Mouse (Mus musculus): ENCODE results near the gene Kmt5b.

Gene Kmt5b

DNA sequence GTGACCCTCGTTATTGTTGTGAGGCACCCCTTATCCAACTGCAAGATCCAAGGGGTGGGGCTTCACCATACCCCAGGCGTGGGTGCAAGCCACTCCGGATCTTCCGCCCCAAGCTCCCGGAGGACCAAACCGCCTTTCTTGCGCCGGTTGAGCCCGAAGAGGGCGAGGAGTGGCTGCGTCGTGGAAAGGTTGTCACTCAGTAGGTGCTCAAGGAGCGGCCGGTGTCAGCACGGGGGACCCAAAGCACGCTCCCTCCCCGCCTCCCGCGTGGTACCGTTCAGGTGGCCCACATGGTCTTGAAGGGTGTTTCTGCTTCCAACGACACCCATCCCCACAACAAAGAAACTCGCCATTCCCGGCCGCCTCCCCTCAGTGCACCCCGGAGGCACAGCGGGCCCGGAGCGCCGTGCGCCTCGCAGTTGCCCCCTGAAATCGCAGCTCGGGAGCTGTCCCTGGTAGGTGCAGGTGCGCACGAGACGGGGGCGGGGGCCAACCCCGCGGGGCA, at the start of gene Kmt5b:
Gene Kmt5b, plus strand, starts transcription at position 146 of the 505 bp plus-strand sequence.
- ATAC-seq (ENCODE audit: insufficient number of reproducible peaks, low FRiP score, low TSS enrichment): peak; percentile 23; the same call in 1 of the 2 replicates

DNA sequence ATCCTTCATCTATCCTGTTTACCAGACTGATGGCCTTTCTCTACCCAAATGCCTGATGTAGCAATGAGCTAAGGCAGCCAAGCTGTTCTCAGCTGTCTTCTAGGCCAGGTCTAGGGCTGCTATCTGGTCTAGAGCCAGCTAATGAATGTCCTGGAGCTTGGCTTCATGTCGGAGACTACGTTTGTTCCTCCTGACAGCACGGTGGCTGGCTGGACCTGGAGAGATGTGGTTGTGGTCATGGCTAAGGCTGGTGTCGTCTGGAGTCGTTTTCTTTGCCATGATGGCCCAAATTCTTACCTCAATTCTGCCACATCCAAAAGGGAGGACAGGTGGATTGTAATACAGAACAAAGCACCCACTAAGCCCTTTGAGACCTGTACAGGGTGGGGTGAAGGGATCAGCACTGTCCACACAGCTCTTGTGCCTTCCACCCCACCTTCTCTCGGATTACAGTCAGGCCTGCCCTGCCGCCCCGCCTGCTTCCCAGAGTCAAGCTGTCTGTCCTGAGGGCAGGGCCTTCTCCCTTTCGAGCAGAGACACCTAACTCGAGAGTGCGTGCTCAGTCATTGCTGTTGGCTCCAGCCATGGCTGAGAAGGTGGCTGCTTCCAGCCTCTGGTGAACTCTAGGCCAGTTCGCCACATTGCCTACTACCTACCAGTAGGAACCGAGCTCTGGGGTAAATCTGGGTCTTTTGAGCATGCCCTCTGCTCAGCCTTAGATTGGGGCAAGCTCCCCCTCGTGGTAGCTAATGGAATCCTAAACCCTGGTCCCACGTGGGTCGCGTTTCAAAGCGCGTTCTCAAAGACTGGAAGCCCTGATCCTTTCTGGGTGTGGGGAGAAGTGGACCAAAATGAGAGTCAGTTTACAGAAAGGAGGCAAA, 48.5 kb upstream of the Kmt5b start:
- peak; percentile 51; the same call in 1 of the 2 replicates for ATAC-seq (ENCODE audit: insufficient number of reproducible peaks, low FRiP score, low TSS enrichment)

DNA sequence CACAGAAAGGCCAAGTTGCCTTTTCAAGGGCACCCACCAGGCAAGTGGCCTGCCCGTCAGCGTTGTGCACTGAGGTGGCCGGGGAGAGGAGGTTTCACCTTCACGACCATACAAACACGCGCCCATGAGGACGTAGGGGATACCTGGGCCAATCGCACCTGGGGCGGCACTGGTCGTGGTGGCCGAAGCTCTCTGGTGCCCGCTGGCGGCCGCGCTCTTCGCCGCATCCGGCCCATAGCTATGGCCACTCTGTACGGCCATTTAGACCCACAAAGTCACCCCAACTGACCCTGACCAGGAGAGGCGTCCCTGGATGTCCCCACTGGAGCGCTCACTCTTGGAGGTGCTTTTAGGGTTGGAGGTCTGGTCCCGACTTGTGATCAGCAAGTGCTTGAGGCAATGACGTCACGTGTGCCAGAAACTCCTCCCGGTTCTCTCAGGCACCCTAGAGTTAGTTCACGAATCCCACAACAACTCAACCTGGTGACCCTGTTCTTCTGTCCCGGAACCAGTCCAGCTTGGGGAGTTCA, 47.8 kb upstream of the Kmt5b start:
- ATAC-seq (ENCODE audit: insufficient number of reproducible peaks, low FRiP score, low TSS enrichment): peak; percentile 60; the same call in 1 of the 2 replicates

DNA sequence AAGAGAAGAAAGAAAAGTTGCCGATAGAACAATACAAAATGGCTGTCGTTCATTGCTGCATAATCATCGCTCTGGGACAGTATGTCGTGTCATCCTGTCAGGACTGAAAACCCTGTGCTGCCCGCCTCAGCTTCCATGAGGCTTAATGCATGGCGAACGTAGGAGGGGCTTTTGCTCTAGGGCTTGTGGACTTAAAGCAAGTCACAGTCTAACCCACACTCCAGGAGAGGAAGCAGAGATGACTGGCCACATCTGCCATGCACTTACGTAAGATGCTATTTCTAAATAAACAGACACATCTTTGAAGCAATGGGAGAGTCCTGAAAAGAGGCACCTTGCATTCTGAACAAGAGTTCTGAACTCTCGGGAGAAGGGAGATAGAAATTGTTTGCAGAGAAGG, 44.1 kb upstream of the Kmt5b start:
- ATAC-seq (ENCODE audit: insufficient number of reproducible peaks, low FRiP score, low TSS enrichment): no peak

DNA sequence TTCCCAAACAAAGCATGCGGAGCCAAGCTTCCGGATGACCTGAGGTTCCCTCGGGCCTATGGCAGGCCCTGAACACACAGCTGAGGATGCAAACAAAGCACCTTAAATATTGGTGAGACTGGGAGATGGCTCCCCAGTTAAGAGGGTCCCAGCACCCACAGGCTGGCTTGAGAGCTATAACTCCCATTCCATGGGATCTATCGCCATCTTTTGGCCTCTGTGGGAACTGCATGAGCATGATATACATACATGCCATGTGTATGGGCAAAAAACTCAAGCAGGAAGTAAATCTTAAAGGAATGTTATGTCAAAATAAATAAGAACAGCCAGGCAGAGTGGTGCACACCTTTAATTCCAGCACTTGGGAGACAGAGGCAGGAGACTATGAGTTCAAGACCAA, 43.3 kb upstream of the Kmt5b start:
- ATAC-seq (ENCODE audit: insufficient number of reproducible peaks, low FRiP score, low TSS enrichment): no peak

DNA sequence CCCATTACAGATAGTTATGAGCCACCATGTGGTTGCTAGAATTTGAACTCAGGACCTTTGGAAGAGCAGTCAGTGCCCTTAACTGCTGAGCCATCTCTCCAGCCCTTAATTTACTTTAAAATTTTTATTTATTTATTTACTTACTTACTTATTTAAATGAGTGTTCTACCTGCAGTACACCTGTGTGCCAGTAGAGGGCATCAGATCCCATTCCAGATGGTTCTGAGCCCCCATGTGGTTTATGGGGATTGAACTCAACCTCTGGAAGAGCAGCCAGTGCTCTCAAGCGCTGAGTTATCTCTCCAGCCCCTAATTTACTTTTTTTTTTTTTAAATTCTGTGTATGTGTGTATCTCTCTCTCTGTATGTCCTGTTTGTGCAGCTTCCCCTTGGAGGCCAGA, 42.4 kb upstream of the Kmt5b start:
- no peak for ATAC-seq (ENCODE audit: insufficient number of reproducible peaks, low FRiP score, low TSS enrichment)

DNA sequence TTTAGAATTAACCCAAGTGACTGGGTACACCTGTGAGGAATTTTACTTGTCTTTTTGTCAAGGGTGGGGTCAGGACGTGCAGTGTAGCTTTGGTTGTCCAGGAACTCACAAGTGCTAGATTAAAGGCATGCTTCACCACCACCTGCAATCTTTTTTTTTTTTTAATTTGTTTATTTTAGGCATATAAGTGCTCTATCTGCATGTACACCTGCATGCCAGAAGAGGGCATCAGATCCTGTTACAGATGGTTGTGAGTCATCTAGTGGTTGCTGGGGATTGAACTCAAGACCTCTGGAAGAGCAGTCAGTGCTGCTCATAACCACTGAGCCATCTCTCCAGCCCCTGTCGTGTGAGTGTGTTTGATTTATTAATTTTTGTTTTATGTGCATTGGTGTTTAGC, 38.3 kb upstream of the Kmt5b start:
- no peak for ATAC-seq (ENCODE audit: insufficient number of reproducible peaks, low FRiP score, low TSS enrichment)

DNA sequence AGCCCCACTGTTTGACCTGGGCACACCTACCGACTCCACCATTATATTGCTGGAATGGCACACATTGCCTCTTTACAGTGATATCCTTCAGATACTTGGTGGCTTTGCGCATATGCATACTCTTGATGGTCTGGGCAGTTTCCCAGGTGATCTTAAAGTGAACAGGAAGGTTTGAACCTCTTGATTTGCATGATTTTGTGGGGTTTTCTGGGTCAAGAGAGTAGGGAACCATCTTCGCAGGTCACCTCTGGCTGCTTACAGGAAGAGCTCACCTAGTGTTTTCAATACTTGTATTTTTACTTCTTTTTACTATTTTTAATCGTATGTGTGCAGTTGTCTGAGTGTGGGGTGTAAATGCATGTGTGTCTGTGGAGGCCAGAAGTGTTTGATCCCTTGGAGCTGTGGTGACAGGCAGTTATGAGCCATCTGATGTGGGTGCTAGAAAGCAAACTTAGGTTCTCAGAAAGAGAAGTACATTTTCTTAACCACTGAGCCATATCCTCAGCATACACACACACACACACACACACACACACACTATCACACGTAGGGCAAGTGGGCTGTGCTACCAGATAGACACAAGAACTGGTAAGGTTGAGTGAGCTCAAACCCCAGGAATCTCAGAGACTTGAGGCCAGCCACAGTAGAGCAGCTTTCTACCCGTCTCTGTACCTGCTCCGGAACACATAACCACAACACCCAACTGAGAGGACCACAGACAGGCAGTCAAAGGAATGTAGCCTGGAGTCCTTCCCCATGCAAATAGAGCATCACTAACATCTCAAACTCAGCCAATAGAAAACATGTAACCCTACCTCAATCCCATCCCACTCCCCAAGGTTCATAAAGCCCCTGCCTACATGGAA, 36.2 kb upstream of the Kmt5b start:
- ATAC-seq (ENCODE audit: insufficient number of reproducible peaks, low FRiP score, low TSS enrichment): no peak

DNA sequence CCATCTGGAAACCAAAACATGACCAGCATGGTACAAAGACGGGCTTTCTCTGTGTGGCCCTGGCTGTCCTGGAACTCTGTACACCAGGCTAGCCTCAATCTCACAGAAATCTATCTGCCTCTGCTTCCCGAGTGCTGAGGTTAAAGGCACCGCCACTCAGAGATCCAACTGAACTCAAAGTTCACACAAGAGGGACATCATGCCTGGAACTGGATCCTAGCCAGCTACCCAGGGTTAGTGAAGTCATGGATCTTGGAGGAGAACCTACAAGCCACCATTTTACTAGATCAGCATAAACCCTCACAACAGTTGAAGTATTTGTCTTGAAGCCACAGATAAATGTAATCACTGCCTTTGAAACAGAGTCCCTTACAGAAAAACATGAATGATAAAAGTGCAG, 31.2 kb upstream of the Kmt5b start:
- no peak for ATAC-seq (ENCODE audit: insufficient number of reproducible peaks, low FRiP score, low TSS enrichment)

DNA sequence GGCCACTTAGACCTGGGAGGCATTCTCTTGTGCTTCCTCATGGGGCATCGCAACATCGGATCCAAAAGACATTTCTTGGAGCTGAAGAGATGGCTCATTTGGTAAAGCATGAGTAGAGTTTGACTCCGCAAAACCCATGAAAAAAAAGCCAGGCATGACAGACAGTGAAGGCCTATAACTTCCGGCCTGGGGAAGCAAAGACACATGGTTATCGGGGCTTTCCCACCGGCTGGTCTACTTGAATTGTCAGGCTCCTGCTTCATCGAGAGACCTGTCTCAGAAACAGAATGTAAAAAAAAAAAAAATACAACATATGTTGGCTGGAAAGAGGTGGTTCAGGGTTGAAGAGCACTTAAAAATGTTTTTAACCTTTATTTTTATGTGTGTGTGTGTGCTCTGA, 27.6 kb upstream of the Kmt5b start:
- no peak for ATAC-seq (ENCODE audit: insufficient number of reproducible peaks, low FRiP score, low TSS enrichment)

DNA sequence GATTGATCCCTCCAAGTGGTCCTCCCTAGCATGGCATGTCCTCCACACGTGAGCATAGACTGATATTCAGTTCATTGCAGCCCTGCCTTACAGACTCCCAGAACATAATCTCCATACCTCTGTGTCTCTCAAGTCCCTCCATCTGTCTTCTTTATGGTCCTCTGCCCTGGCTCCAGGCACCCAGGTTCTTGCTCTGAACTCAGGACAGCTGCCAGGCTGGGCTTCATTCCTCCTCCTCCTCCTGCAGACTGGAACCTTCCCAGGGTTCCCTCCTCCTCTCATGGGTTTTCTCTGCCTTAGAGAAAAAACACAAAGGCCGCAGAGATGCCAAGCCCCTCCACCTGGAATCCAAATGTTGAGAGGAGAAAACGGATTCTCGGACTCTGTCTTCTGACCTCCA, 24.5 kb upstream of the Kmt5b start:
- no peak for ATAC-seq (ENCODE audit: insufficient number of reproducible peaks, low FRiP score, low TSS enrichment)

DNA sequence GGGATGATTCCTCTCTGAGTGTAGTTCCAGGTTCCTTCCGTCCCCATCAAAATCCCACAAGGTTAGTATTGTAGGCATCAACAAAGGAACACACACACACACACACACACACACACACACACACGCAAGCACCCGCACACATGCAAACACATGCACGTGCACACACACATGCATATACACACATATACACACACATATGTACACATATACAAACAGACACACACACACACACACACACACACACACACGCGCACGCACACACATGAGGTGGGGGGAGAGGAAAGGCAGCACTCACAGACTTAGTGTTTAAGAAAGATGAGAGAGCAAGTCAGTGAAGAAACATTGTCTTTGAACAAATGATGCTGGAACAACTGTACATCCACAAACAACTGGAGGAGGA, 23.9 kb upstream of the Kmt5b start:
- ATAC-seq (ENCODE audit: insufficient number of reproducible peaks, low FRiP score, low TSS enrichment): no peak

DNA sequence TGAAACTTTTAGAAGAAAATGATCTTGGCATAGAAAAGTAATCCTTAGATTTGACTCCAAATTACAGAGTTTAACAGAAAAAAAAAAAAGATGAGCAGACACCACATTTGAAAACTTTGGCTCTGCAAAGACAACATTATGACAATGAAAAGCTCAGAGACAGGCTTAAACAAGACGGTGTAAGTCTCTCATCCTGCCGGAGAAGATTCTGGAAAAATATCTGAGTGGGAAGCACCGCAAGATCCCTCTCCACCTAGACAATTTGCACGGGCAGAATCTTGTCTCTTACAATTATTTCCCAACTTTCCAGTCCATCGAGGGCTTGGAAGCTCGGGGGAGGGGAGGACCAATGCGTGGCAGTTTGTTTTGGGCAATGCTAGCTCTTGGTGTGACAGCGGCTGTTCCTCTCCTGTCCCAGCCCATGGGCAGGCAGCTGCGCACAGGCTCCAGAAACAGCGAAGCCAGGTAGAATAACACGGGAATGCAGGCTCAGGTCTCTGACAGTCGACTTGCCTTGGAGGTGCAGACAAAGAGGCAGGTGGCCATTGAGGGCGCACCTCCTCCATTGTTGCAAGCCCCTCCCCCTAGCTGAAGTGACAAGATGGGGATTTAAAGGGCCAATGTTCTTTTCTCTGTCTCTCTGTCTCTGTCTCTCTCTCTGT, 23.2 kb upstream of the Kmt5b start:
- peak; percentile 64; the same call in 1 of the 2 replicates for ATAC-seq (ENCODE audit: insufficient number of reproducible peaks, low FRiP score, low TSS enrichment)

DNA sequence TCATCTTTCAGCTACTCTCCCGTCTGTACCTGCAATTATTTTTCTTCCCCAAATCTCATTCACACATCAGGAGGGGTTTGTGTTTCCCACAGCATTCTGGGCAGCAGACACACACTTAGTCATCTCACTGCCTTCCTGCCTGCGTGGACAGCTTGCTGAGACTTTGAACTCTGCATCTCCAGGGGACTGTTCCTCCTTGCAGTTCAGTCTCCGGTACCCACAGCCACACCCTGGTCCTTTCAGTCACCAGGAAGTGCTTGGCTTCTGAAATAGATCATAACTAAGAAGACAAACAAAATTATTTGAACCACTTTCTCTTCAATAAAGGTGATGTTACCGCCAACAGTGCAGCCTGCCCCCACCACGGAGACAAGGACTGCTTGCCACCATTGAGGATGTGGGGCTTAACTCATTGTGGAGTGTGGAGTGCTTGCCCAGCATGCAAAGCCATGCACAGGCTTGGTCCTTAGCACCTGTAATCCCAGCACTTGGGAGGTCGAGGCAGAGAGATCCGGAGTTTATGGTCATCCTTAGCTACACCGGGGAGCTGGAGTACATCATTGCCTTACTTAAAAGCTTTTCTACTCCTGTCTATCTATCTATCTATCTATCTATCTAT, 14.5 kb upstream of the Kmt5b start:
- no peak for ATAC-seq (ENCODE audit: insufficient number of reproducible peaks, low FRiP score, low TSS enrichment)

DNA sequence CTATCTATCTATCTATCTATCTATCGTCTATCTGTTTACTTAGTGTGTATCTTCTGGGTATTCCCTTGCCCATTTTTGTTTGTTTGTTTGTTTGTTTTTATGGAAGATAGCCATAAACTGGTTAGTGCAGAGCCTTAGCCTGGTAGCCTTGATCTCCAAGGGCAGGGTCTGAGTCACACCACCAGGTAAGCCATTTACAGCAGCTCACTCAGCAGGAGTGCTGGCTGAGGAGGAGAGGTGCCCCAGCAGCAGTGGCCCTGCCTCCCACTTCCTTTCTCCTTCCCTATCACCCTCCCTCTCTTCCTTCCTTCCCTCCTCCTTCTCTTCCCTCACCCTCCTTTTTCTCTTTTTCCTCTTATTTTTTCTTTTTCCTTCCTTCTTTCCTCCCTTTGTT, 14.0 kb upstream of the Kmt5b start:
- no peak for ATAC-seq (ENCODE audit: insufficient number of reproducible peaks, low FRiP score, low TSS enrichment)

DNA sequence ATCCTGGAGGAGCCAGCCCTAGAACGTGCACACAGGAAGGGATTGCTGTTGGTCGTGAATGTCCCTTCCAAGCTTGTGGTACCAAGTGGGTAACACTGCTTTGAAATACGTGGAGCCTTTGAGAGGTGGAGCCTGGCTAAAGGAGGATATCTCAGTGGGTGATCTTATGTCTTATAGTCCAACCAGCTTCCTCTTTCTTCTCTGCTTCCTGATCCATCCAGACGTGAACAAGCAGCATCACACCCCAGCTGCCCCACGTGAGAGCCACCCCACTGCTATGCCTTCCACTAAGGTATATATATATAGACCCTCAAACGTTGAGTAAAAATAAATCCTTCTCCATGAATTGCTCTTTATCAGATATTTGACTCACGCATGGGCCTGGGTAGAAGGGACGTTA, 13.5 kb upstream of the Kmt5b start:
- ATAC-seq (ENCODE audit: insufficient number of reproducible peaks, low FRiP score, low TSS enrichment): no peak

DNA sequence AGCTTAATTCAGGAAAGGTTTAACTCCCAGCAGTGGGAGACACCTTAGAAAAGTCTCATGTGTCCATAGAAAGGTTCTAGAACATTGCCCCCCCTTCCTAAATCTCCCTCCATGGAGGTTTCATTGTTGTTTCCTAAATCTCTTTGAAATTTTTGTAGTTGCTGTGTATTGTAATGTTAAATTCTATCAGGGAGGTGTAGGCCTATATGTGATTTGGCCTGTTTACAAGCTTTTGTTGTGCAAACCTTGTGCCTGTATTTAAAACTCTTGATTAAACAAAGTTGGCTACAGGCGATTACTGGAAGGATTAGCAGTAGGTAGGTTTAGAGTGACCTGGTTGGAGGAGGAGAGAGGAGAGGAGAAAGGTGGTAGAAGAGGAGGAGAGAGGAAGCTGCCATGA, 9.4 kb upstream of the Kmt5b start:
- ATAC-seq (ENCODE audit: insufficient number of reproducible peaks, low FRiP score, low TSS enrichment): no peak

DNA sequence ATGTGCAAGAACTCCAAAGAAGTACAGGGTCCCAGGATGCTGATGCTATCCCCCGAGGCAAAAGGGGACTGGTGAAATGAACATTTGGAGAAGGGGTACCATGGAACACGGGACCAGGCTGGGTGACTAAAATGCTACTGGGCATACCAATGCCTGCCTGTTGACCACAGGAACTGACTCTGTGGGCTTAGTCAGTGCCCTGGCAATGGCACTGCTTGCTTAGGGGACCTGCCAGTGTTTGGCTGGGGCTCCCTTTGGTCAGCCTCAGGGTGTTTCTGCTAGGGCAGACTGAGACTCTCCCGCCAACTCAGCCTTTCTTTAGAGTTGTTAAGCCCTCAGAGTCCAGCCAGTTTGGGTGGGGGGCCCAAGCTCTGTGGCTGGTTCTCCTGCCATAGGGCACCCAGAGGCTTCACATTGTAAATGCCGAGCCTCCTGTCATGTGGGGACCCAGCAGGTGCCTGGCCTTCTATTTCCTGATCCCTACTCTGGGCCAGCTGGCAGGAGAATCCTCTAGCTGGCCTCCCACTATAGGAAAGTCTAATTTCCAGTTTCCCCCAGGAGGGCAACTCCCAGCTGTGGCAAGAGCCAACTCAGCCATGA, 1.9 kb upstream of the Kmt5b start:
- no peak for ATAC-seq (ENCODE audit: insufficient number of reproducible peaks, low FRiP score, low TSS enrichment)

DNA sequence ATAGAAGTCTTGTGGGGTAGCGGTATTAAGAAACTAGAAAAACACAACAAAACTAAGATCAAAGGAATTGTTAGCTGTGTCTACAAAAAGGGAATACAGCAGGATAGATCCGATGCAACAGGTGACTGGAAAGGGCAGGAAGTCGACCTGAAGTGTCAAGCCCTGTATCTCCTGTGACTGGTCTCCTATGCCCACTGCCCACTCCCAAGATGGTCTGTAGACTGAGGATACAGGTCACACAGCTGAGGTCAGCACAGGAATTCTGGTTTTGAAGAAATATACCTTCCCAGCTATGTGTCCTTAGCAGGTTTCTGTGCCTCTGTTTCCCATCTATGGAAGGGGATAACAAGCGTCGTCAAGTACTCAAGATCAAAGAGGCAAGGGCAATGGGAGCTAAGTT, 843 bp upstream of the Kmt5b start:
- ATAC-seq (ENCODE audit: insufficient number of reproducible peaks, low FRiP score, low TSS enrichment): no peak

Measured in cerebellum, adult (tissue).